In genomic region chr9:122922436-122922835, GRCm38 (mm10) we compare ENCODE assay signal across 8 mouse cellular contexts. TPM values are rescaled to one million over a fixed set of nuclear protein-coding genes. Genes with fewer than 3 reads are reported as not detected.
DNase-seq lines count a peak whose midpoint lies in the region; ATAC-seq and TF ChIP-seq lines count a peak whose summit lies in the region.

No protein-coding gene starts in this region.

- 0 out of 2 replicates have a peak, but pooled peaks cover 2% of the 10 kb centered on the region for H3K27me3 ChIP-seq in forebrain, embryonic 13.5 days
- no peaks in the 10 kb centered on the region for H3K27me3 ChIP-seq in limb, embryonic 12.5 days

- 33% methylated on average over 3 of the region's 3 CpGs for WGBS in lung, adult 2 months
- 19% methylated on average over 3 of the region's 3 CpGs for WGBS in forebrain, embryonic 13.5 days
- 20% methylated on average over 3 of the region's 3 CpGs for WGBS in limb, embryonic 12.5 days
- 38% methylated on average over 3 of the region's 3 CpGs for WGBS in olfactory bulb, adult 2 months

- no peak for TF ChIP-seq POLR2A in lung, adult 2 months (IDR thresholded peaks at IDR 0.05; ENCODE audit: borderline replicate concordance, extremely low read depth, low read depth, low read length)
- TF ChIP-seq POLR2A in olfactory bulb, adult 2 months (IDR thresholded peaks at IDR 0.05; ENCODE audit: insufficient read depth, low read depth, low read length): no peak

- H3K9ac ChIP-seq in forebrain, embryonic 13.5 days: peak overlapping the region; percentile 97; the same call in 1 of the 2 replicates
- 0 out of 2 replicates have a peak overlapping the region, but pooled peaks have one; percentile 98 for H3K9ac ChIP-seq in limb, embryonic 12.5 days (replicated peaks)

- no peaks in the 10 kb centered on the region for H3K9me3 ChIP-seq in forebrain, embryonic 13.5 days (replicated peaks)
- H3K9me3 ChIP-seq in limb, embryonic 12.5 days: no peaks in the 10 kb centered on the region

- no peak for DNase-seq in lung, adult 2 months
- no peak for DNase-seq in lung, postnatal 4 days
- no peak for DNase-seq in layer of hippocampus, postnatal 10 days (ENCODE audit: low spot score in 2 of 2)
- DNase-seq in embryo, embryonic 9.5 days (ENCODE audit: extremely low spot score): no peak

- peak; percentile 57 for ATAC-seq in forebrain, embryonic 13.5 days
- peak; percentile 42; the same call in 1 of the 2 replicates for ATAC-seq in limb, embryonic 12.5 days (ENCODE audit: insufficient number of reproducible peaks, insufficient read depth, low FRiP score, low TSS enrichment, low read depth)
- ATAC-seq in megakaryocyte progenitor cell, adult 5-6 weeks (replicated peaks; ENCODE audit: poor library complexity): no peak

- H3K36me3 ChIP-seq in forebrain, embryonic 13.5 days (ENCODE audit: poor library complexity, severe bottlenecking): peaks cover 27% of the 10 kb centered on the region
- peaks cover 28% of the 10 kb centered on the region for H3K36me3 ChIP-seq in limb, embryonic 12.5 days

- H3K4me2 ChIP-seq in forebrain, embryonic 13.5 days: peak overlapping the region; percentile 63
- H3K4me2 ChIP-seq in limb, embryonic 12.5 days: peak overlapping the region; percentile 72

- H3K27ac ChIP-seq in forebrain, embryonic 13.5 days: no peak overlapping the region
- H3K27ac ChIP-seq in limb, embryonic 12.5 days: no peak overlapping the region
- H3K27ac ChIP-seq in olfactory bulb, adult 2 months (ENCODE audit: insufficient read depth, low read depth, low read length): no peak overlapping the region

- no peaks in the 10 kb centered on the region for H3K4me1 ChIP-seq in lung, adult 2 months (ENCODE audit: control insufficient read depth, insufficient read depth, low read length)
- peaks cover 6% of the 10 kb centered on the region for H3K4me1 ChIP-seq in forebrain, embryonic 13.5 days
- H3K4me1 ChIP-seq in limb, embryonic 12.5 days (replicated peaks): peaks cover 3% of the 10 kb centered on the region; the same call in 1 of the 2 replicates
- no peaks in the 10 kb centered on the region for H3K4me1 ChIP-seq in olfactory bulb, adult 2 months (ENCODE audit: control insufficient read depth, insufficient read depth, low read length)

- no peak for TF ChIP-seq CTCF in lung, adult 2 months (IDR thresholded peaks at IDR 0.05; ENCODE audit: insufficient read depth, low read length)
- TF ChIP-seq CTCF in olfactory bulb, adult 2 months (IDR thresholded peaks at IDR 0.05; ENCODE audit: insufficient read depth, low read depth, low read length): no peak

- peak overlapping the region; percentile 78 for H3K4me3 ChIP-seq in lung, adult 2 months (replicated peaks; ENCODE audit: extremely low read depth, low read depth, low read length)
- H3K4me3 ChIP-seq in forebrain, embryonic 13.5 days: peak overlapping the region; percentile 87
- H3K4me3 ChIP-seq in limb, embryonic 12.5 days (replicated peaks): peak overlapping the region; percentile 84
- H3K4me3 ChIP-seq in olfactory bulb, adult 2 months (ENCODE audit: insufficient read depth, low read depth, low read length): peak overlapping the region; percentile 84

RNA-seq across cellular contexts. Expression of gene Zfp105, which starts 0.4 kb away (rescaled TPM):
- polyA plus RNA-seq in lung, adult 2 months (2012; rRNA removed): 1.1 and 1.7 TPM in 2 replicates
- 30.5 TPM in 2 replicates for polyA plus RNA-seq in forebrain, embryonic 13.5 days (2015; fragmentation: Nextera tagmentation; extraction: Ambion mirVana)
- polyA plus RNA-seq in limb, embryonic 12.5 days (2016; fragmentation: Nextera tagmentation; extraction: Ambion mirVana): 34.4 and 35.8 TPM in 2 replicates
- polyA plus RNA-seq in olfactory bulb, adult 2 months (2012; ENCODE audit: insufficient read depth, insufficient read length, low replicate concordance, missing spikeins): not detected in 2 replicates
- 1 to 10 TPM; 7.2 to 7.8 TPM for total RNA-seq in layer of hippocampus, postnatal 10 days (2021)
- total RNA-seq in megakaryocyte progenitor cell, adult 5-6 weeks (2015): 1.6 and 1.8 TPM in 2 replicates
- total RNA-seq in megakaryocyte progenitor cell, adult 5-6 weeks (2017): 1.5 and 2.2 TPM in 2 replicates

RNA-seq across cellular contexts. Expression of gene 1110059G10Rik, which starts 28.4 kb away (rescaled TPM):
- 1.3 and 2.4 TPM in 2 replicates for polyA plus RNA-seq in lung, adult 2 months (2012; rRNA removed)
- polyA plus RNA-seq in forebrain, embryonic 13.5 days (2015; fragmentation: Nextera tagmentation; extraction: Ambion mirVana): 32.6 and 34.1 TPM in 2 replicates
- 32.7 and 34.8 TPM in 2 replicates for polyA plus RNA-seq in limb, embryonic 12.5 days (2016; fragmentation: Nextera tagmentation; extraction: Ambion mirVana)
- polyA plus RNA-seq in olfactory bulb, adult 2 months (2012; ENCODE audit: insufficient read depth, insufficient read length, low replicate concordance, missing spikeins): not detected in 2 replicates
- total RNA-seq in layer of hippocampus, postnatal 10 days (2021): 10 to 100 TPM; 18.7 to 22.6 TPM
- 48.1 and 50.3 TPM in 2 replicates for total RNA-seq in megakaryocyte progenitor cell, adult 5-6 weeks (2015)
- total RNA-seq in megakaryocyte progenitor cell, adult 5-6 weeks (2017): 18.7 and 23.9 TPM in 2 replicates

RNA-seq across cellular contexts. Expression of gene Kif15, which starts 28.4 kb away (rescaled TPM):
- polyA plus RNA-seq in lung, adult 2 months (2012; rRNA removed): 0.81 and 0.92 TPM in 2 replicates
- 70.5 and 73.0 TPM in 2 replicates for polyA plus RNA-seq in forebrain, embryonic 13.5 days (2015; fragmentation: Nextera tagmentation; extraction: Ambion mirVana)
- 75.4 and 86.7 TPM in 2 replicates for polyA plus RNA-seq in limb, embryonic 12.5 days (2016; fragmentation: Nextera tagmentation; extraction: Ambion mirVana)
- not detected in 2 replicates for polyA plus RNA-seq in olfactory bulb, adult 2 months (2012; ENCODE audit: insufficient read depth, insufficient read length, low replicate concordance, missing spikeins)
- total RNA-seq in layer of hippocampus, postnatal 10 days (2021): 1 to 10 TPM; 5.0 to 7.9 TPM
- 132 and 145 TPM in 2 replicates for total RNA-seq in megakaryocyte progenitor cell, adult 5-6 weeks (2015)
- total RNA-seq in megakaryocyte progenitor cell, adult 5-6 weeks (2017): 343 and 401 TPM in 2 replicates

RNA-seq across cellular contexts. Expression of gene Zkscan7, which starts 37.0 kb away (rescaled TPM):
- 2.3 and 4.0 TPM in 2 replicates for polyA plus RNA-seq in lung, adult 2 months (2012; rRNA removed)
- 4.2 and 5.7 TPM in 2 replicates for polyA plus RNA-seq in forebrain, embryonic 13.5 days (2015; fragmentation: Nextera tagmentation; extraction: Ambion mirVana)
- polyA plus RNA-seq in limb, embryonic 12.5 days (2016; fragmentation: Nextera tagmentation; extraction: Ambion mirVana): 4.1 and 4.8 TPM in 2 replicates
- not detected in 2 replicates for polyA plus RNA-seq in olfactory bulb, adult 2 months (2012; ENCODE audit: insufficient read depth, insufficient read length, low replicate concordance, missing spikeins)
- 1 to 10 TPM; 5.0 TPM for total RNA-seq in layer of hippocampus, postnatal 10 days (2021)
- total RNA-seq in megakaryocyte progenitor cell, adult 5-6 weeks (2015): 1.4 TPM in 2 replicates
- 1.6 and 2.2 TPM in 2 replicates for total RNA-seq in megakaryocyte progenitor cell, adult 5-6 weeks (2017)

RNA-seq across cellular contexts. Expression of gene Zfp445, which starts 56.6 kb away (rescaled TPM):
- polyA plus RNA-seq in lung, adult 2 months (2012; rRNA removed): 23.1 and 36.9 TPM in 2 replicates
- polyA plus RNA-seq in forebrain, embryonic 13.5 days (2015; fragmentation: Nextera tagmentation; extraction: Ambion mirVana): 80.5 and 95.8 TPM in 2 replicates
- polyA plus RNA-seq in limb, embryonic 12.5 days (2016; fragmentation: Nextera tagmentation; extraction: Ambion mirVana): 107 and 109 TPM in 2 replicates
- 65.3 and 733 TPM in 2 replicates for polyA plus RNA-seq in olfactory bulb, adult 2 months (2012; ENCODE audit: insufficient read depth, insufficient read length, low replicate concordance, missing spikeins)
- 100 to 1,000 TPM; 166 to 178 TPM for total RNA-seq in layer of hippocampus, postnatal 10 days (2021)
- 27.2 and 35.6 TPM in 2 replicates for total RNA-seq in megakaryocyte progenitor cell, adult 5-6 weeks (2015)
- total RNA-seq in megakaryocyte progenitor cell, adult 5-6 weeks (2017): 56.0 and 80.6 TPM in 2 replicates

Comparison
In these comparisons a context has a peak if more than half of its experiments do, and no peak if none do; other contexts are left out.
1. RNA of gene Zfp105, which starts 0.4 kb away (polyA plus RNA-seq): 34.4 to 35.8 TPM in limb, embryonic 12.5 days and 30.5 TPM in forebrain, embryonic 13.5 days; 1.1 to 1.7 TPM in lung, adult 2 months and not detected in olfactory bulb, adult 2 months; every median in the first group is over 10 times any median in the second.
2. Peak in every context shown above with its lines, with median percentiles within 50 percentile points of each other: H3K4me3 ChIP-seq.